Mouse (Mus musculus): ENCODE measurements around the gene Atcay.

- TF ChIP-seq POLR2A (IDR thresholded peaks at IDR 0.05; ENCODE audit: control insufficient read depth, low read depth, low read length) = no peak
- TF ChIP-seq CTCF (IDR thresholded peaks at IDR 0.05; ENCODE audit: control insufficient read depth, insufficient read depth, insufficient replicate concordance, low read depth, low read length) = no peak
Observed at GRCm38 (mm10) chr10:81189821-81190220, 40.8 kb downstream of the Atcay start.

Data from testis, adult 2 months (tissue).